7 mouse cellular contexts compared by ENCODE assay signal in genomic region chr2:119898141-119898594, GRCm38 (mm10). TPM values are rescaled to one million over a fixed set of nuclear protein-coding genes. Genes with fewer than 3 reads are reported as not detected.
DNase-seq lines count a peak whose midpoint lies in the region; ATAC-seq lines count a peak whose summit lies in the region.

No protein-coding gene starts in this region.

- 9% methylated on average over 19 of the region's 19 CpGs for WGBS in intestine, embryonic 14.5 days
- 10% methylated on average over 19 of the region's 19 CpGs for WGBS in midbrain, embryonic 11.5 days

- intact Hi-C loops in gastrocnemius, postnatal 36 days (cut with DNase I) = no loop called here
- intact Hi-C loops in left cerebral cortex, postnatal 4 days (cut with DNase I) = no loop called here

- no peak overlapping the region; the same call in 1 of the 2 replicates for H3K27ac ChIP-seq in intestine, embryonic 14.5 days (ENCODE audit: low read depth)
- no peak overlapping the region for H3K27ac ChIP-seq in midbrain, embryonic 11.5 days (ENCODE audit: low read depth, low read length)

- DNase-seq in adrenal gland, adult 18-20 months (ENCODE audit: low spot score in 2 of 2) = peak; percentile 42 to 49
- DNase-seq in embryo, embryonic 11.5 days (ENCODE audit: low read depth, low spot score) = peak; percentile 42
- peak; percentile 40 to 48 for DNase-seq in gastrocnemius, postnatal 36 days
- DNase-seq in intestine, embryonic 14.5 days (ENCODE audit: low spot score) = peak; percentile 76
- peak; percentile 34 for DNase-seq in left cerebral cortex, postnatal 4 days
- DNase-seq in midbrain, embryonic 11.5 days (ENCODE audit: low spot score, missing footprints) = peak; percentile 92
- peak; percentile 58 for DNase-seq in skeletal muscle tissue, adult 2 months (ENCODE audit: low read depth, low spot score)

- H3K9ac ChIP-seq in intestine, embryonic 14.5 days (ENCODE audit: low read length) = peak overlapping the region; percentile 58
- peak overlapping the region; percentile 65 for H3K9ac ChIP-seq in midbrain, embryonic 11.5 days (ENCODE audit: low read length)

- H3K4me2 ChIP-seq in intestine, embryonic 14.5 days (ENCODE audit: low read length) = peak overlapping the region; percentile 92
- peak overlapping the region; percentile 55 for H3K4me2 ChIP-seq in midbrain, embryonic 11.5 days

- H3K36me3 ChIP-seq in intestine, embryonic 14.5 days (ENCODE audit: control insufficient read depth, insufficient read depth, low read length) = peaks cover 12% of the 10 kb centered on the region
- H3K36me3 ChIP-seq in midbrain, embryonic 11.5 days (ENCODE audit: control insufficient read depth, insufficient read depth, low read length) = no peaks in the 10 kb centered on the region

- no peaks in the 10 kb centered on the region; the same call in 1 of the 2 replicates for H3K4me1 ChIP-seq in intestine, embryonic 14.5 days (replicated peaks; ENCODE audit: control insufficient read depth, insufficient read depth, low read length)
- peaks cover 12% of the 10 kb centered on the region for H3K4me1 ChIP-seq in midbrain, embryonic 11.5 days (ENCODE audit: control insufficient read depth, insufficient read depth, low read length)

- H3K4me3 ChIP-seq in intestine, embryonic 14.5 days (ENCODE audit: low read depth, low read length) = peak overlapping the region; percentile 66
- H3K4me3 ChIP-seq in midbrain, embryonic 11.5 days (ENCODE audit: low read depth, low read length) = peak overlapping the region; percentile 37

- no peaks in the 10 kb centered on the region for H3K27me3 ChIP-seq in intestine, embryonic 14.5 days (replicated peaks; ENCODE audit: control insufficient read depth, insufficient read depth, low read length)
- no peaks in the 10 kb centered on the region for H3K27me3 ChIP-seq in midbrain, embryonic 11.5 days (ENCODE audit: control insufficient read depth, insufficient read depth, low read length)

- ATAC-seq in intestine, embryonic 14.5 days (replicated peaks; ENCODE audit: low FRiP score, low TSS enrichment, low read depth) = peak; percentile 65
- ATAC-seq in midbrain, embryonic 11.5 days (ENCODE audit: low FRiP score) = peak; percentile 58; the same call in 1 of the 2 replicates

- H3K9me3 ChIP-seq in intestine, embryonic 14.5 days (ENCODE audit: control insufficient read depth, low read length) = no peaks in the 10 kb centered on the region
- no peaks in the 10 kb centered on the region for H3K9me3 ChIP-seq in midbrain, embryonic 11.5 days (ENCODE audit: control insufficient read depth, low read length)

RNA-seq across cellular contexts. Expression of gene Mga, which starts 1.1 kb away (rescaled TPM):
- total RNA-seq in adrenal gland, adult 18-20 months (2021) = 10 to 100 TPM; 38.8 to 45.0 TPM
- total RNA-seq in gastrocnemius, postnatal 36 days (2021) = 10 to 100 TPM; 21.7 to 34.1 TPM
- polyA plus RNA-seq in intestine, embryonic 14.5 days (2014; fragmentation: Nextera tagmentation; extraction: Ambion mirVana) = 36.4 and 40.1 TPM in 2 replicates
- total RNA-seq in left cerebral cortex, postnatal 4 days (2021) = 10 to 100 TPM; 74.8 to 75.1 TPM
- 32.1 and 32.9 TPM in 2 replicates for polyA plus RNA-seq in midbrain, embryonic 11.5 days (2014; fragmentation: Nextera tagmentation; extraction: Ambion mirVana)

Comparison
In these comparisons a context has a peak if more than half of its experiments do, and no peak if none do; other contexts are left out.
1. DNase-seq: peak in every context shown above with its lines; median percentile 92 in midbrain, embryonic 11.5 days; 76 in intestine, embryonic 14.5 days; 58 in skeletal muscle tissue, adult 2 months; 46 in adrenal gland, adult 18-20 months; 44 in gastrocnemius, postnatal 36 days; 42 in embryo, embryonic 11.5 days; 34 in left cerebral cortex, postnatal 4 days.